Mouse (Mus musculus) myocyte (in vitro differentiated cells): ENCODE data around the gene Rab30.

Experiments used
- CEBPB ChIP-seq: IDR thresholded peaks from 2 replicates; pipeline ENCODE4 v1.6.1; 2011; ENCODE audit warnings: mild to moderate bottlenecking, moderate library complexity; ENCODE audit not compliant: poor library complexity, insufficient read depth, severe bottlenecking
- MAX ChIP-seq: IDR thresholded peaks from one replicate; pipeline ENCODE4 v1.6.1; 2011; ENCODE audit warnings: low read depth, mild to moderate bottlenecking, control low read depth
- POLR2A ChIP-seq: IDR thresholded peaks from one replicate; pipeline ENCODE4 v1.6.1; 2011; ENCODE audit warnings: low read depth, mild to moderate bottlenecking, control low read depth, moderate library complexity; ENCODE audit not compliant: insufficient read length
- TCF3 ChIP-seq: IDR thresholded peaks from one replicate; pipeline ENCODE4 v1.6.1; 2011; ENCODE audit warnings: low read depth, control low read depth; ENCODE audit not compliant: insufficient read length

DNA sequence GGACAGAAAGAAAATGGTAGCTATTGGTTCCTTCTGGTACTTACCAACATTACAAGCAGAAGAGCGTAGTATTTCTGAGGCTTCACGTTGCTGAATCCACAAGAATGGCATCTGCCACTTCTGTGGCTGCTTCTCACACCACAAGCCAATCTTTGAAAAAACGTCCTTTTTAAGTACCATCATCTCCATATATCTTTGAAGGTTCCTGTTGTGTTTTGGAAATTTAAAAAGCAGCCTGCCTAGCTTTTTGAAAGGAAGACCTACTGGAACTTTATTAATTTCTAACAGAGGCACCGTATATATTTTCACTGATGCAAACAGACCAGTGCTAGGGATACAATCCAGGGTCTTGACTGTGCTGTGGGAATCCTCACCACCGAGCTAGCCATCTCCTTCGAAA, 1.4 kb upstream of the Rab30 start:
- TF ChIP-seq MAX (no peak), POLR2A (no peak), CEBPB (no peak), TCF3 (no peak)
